Mouse (Mus musculus) T-helper 17 cell (primary cell): ENCODE measurements around the gene Chtf18.
"Not testable (repeated sequence)": the region's sequence is repeated elsewhere in the genome, so short reads cannot be mapped to it uniquely, and the experiment has no call there.

Experiments
- in situ Hi-C, 2 experiments: fragments of 300-600 bp; cut with MboI, MseI; formaldehyde crosslinking; loops; 1 replicate in 1 of 2; 2 replicates in 1 of 2; pipeline ENCODE4 v1.15.1; 2025; ENCODE audit warnings: high pct_unique_total_duplicates in 2 of 2

Chtf18 gene

GRCm38 (mm10) chr17:25727265-25728008 lies at the start of gene Chtf18, which contains the start of gene Rpusd1:
Gene Chtf18 (minus strand): TSS chr17:25727419.
Gene Rpusd1 (plus strand): TSS chr17:25727670.
- in situ Hi-C loops = no loop called here

GRCm38 (mm10) chr17:25775318-25776062 lies 48.3 kb upstream of the Chtf18 start:
- in situ Hi-C loops = no loop called here

GRCm38 (mm10) chr17:25773549-25774120 lies 46.4 kb upstream of the Chtf18 start, which contains the start of gene Narfl:
Gene Narfl (plus strand): TSS chr17:25773776.
- in situ Hi-C loops = no loop called here

GRCm38 (mm10) chr17:25769331-25769730 lies 42.1 kb upstream of the Chtf18 start:
- in situ Hi-C loops = loop anchor here (5.0 kb wide), 1 partner anchor 33 kb away; no protein-coding TSS in a partner anchor

GRCm38 (mm10) chr17:25765886-25766285 lies 38.7 kb upstream of the Chtf18 start:
- in situ Hi-C loops = loop anchor here (5.0 kb wide), 1 partner anchor 36 kb away; no protein-coding TSS in a partner anchor

GRCm38 (mm10) chr17:25762591-25762990 lies 35.4 kb upstream of the Chtf18 start:
- in situ Hi-C loops = no loop called here

GRCm38 (mm10) chr17:25761561-25761970 lies 34.3 kb upstream of the Chtf18 start:
- in situ Hi-C loops = no loop called here

- in situ Hi-C loops = no loop called here
Observed at GRCm38 (mm10) chr17:25760148-25760547, 32.9 kb upstream of the Chtf18 start.

GRCm38 (mm10) chr17:25757691-25758090 lies 30.5 kb upstream of the Chtf18 start:
- in situ Hi-C loops = no loop called here

- in situ Hi-C loops = no loop called here
Observed at GRCm38 (mm10) chr17:25756378-25757242, 29.4 kb upstream of the Chtf18 start.

GRCm38 (mm10) chr17:25755627-25756377 lies 28.6 kb upstream of the Chtf18 start:
- in situ Hi-C loops = no loop called here

- in situ Hi-C loops = no loop called here
Observed at GRCm38 (mm10) chr17:25755086-25755485, 27.9 kb upstream of the Chtf18 start.

- in situ Hi-C loops = no loop called here
Observed at GRCm38 (mm10) chr17:25754241-25754640, 27.0 kb upstream of the Chtf18 start, which contains the start of gene Msln. Gene Msln (minus strand): TSS chr17:25754378.

GRCm38 (mm10) chr17:25751446-25751845 lies 24.2 kb upstream of the Chtf18 start:
- in situ Hi-C loops = no loop called here

GRCm38 (mm10) chr17:25749314-25749713 lies 22.1 kb upstream of the Chtf18 start:
- in situ Hi-C loops = no loop called here

GRCm38 (mm10) chr17:25748238-25748637 lies 21.0 kb upstream of the Chtf18 start:
- in situ Hi-C loops = no loop called here

GRCm38 (mm10) chr17:25744311-25744710 lies 17.1 kb upstream of the Chtf18 start:
- in situ Hi-C loops = no loop called here

- in situ Hi-C loops = no loop called here
Observed at GRCm38 (mm10) chr17:25743831-25744230, 16.6 kb upstream of the Chtf18 start.

- in situ Hi-C loops = not testable (repeated sequence)
Observed at GRCm38 (mm10) chr17:25741471-25741870, 14.3 kb upstream of the Chtf18 start.

- in situ Hi-C loops = no loop called here
Observed at GRCm38 (mm10) chr17:25738861-25739260, 11.6 kb upstream of the Chtf18 start.
